Mouse (Mus musculus) ES-Bruce4 (cell line): Measurements from ENCODE around the gene Asb6.

ENCODE experiments used
- CTCF ChIP-seq: IDR thresholded peaks from one replicate; pipeline ENCODE4 v1.8.1; 2011; ENCODE audit warnings: low read depth, low read length
- EP300 ChIP-seq: IDR thresholded peaks from 2 replicates; pipeline ENCODE4 v1.6.1; 2011; ENCODE audit warnings: low read depth, low read length; ENCODE audit not compliant: insufficient read depth
- POLR2A ChIP-seq: IDR thresholded peaks from one replicate; pipeline ENCODE4 v1.8.1; 2011; ENCODE audit warnings: low read length; ENCODE audit not compliant: insufficient read depth

DNA sequence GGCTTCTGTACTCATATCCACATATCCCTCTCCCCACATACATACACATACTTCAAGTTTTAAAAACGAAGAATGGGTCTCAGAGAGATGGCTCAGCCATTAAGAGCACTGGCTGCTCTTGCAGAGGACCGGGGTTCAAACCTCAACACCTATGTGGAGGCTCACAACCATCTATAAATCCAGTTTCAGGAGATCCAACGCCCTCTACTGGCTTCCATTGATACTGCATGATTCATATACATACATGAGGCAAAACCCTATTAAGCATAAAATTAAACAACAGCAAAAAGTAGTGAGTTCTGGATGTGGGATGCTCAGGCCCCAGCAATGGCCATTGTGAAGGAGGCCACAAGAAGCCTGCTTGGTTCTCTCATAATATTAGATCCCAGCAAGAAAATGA lies 54.2 kb downstream of the Asb6 start:
- no peak for TF ChIP-seq CTCF
- no peak for TF ChIP-seq POLR2A
- TF ChIP-seq EP300: no peak
